Mouse (Mus musculus): ENCODE measurements around the gene Tdrd9. TPM values are rescaled to one million over a fixed set of nuclear protein-coding genes. Genes with fewer than 3 reads are reported as not detected.
"Not testable (repeated sequence)": the region's sequence is repeated elsewhere in the genome, so short reads cannot be mapped to it uniquely, and the experiment has no call there.

Tdrd9 gene
- total RNA-seq, 2 experiments from 2014 or later: not detected

DNA sequence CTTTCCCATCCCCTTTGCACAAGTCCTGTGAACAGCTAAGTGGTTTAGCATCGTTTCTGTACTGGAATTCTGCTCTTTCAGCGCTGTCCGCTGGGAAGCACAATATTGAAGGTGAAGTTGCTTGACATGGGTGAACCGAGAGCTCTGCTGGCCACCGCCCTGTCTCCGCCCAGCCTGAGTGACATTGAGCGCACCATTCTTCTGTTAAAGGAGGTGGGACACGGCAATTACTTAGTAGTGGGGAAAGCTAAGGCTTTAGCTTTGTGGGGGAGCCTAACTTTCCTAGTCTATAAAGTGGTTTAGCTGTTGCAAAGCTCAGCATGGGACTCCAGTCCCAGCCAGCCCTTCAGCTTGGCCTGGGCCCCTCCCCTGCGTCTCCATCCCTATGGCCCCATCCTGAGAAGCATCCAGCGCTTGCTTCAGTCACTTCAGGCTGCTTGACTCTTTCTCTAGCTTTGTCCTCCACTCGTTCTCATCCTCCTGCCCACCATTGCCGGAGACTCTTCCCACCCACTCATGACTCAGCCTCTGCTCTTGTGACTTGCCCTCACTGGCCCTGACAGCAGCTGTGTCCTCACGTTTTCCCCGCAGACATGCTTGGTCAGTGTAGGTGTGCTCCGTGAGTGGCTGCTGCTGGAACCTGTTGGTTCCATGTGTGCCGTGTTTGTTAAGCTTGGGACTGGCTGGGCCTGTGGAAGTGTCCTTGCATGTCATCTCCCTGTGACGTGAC is 53.4 kb downstream of the Tdrd9 start:
- intact Hi-C loops (cut with DNase I): no loop called here
- no peak for DNase-seq

DNA sequence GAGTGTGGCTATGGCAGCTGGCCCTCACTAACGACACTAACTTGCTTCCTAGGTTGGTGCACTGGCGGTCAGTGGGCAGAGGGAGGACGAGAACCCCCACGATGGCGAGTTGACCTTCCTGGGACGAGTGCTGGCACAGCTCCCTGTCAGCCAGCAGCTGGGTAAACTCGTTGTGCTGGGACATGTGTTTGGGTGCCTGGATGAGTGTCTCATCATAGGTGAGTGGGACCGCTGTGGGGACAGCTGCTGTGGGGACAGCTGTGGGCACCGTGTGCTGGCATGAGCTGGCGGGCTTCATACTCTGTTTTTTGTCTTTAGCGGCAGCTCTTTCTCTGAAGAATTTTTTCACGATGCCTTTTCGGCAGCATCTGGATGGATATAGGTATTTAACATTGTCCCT is 54.1 kb downstream of the Tdrd9 start:
- intact Hi-C loops (cut with DNase I): no loop called here
- no peak for DNase-seq

DNA sequence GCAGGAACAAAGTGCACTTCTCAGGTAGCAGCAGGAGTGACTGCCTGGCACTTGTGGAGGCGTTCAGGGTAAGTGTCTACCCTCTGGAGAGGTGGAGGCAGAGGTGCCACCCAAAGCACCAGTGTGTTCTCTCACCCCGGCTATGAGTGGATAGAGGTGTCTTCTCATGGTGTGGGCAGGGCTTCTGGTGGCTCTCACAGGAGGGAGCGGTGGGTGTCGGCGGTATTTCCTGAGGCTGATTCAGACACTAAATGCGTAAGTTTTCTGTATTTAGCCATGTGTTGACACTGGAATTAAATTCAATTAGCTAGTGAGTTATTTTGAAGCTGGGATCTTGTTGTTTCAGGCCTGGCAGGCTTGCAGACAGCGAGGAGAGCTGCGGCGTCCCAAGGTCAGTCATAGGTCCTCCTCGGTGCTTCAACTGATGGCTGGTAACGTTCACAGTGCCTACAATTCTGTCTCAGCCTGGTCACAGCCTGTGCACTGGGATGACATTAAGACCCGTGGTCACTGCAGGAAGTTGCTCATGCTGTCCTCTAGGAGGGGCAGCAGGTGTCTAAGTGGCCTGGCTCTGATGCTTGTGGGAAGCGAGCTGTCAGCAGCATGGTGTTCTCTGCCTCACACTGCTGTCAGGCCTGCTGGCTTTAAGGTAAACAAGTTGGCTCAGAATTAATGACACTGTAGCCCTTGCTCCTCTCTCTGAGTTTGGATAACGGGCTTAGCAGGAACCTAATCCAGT is 54.7 kb downstream of the Tdrd9 start:
- no peak for DNase-seq
- intact Hi-C loops (cut with DNase I): no loop called here

DNA sequence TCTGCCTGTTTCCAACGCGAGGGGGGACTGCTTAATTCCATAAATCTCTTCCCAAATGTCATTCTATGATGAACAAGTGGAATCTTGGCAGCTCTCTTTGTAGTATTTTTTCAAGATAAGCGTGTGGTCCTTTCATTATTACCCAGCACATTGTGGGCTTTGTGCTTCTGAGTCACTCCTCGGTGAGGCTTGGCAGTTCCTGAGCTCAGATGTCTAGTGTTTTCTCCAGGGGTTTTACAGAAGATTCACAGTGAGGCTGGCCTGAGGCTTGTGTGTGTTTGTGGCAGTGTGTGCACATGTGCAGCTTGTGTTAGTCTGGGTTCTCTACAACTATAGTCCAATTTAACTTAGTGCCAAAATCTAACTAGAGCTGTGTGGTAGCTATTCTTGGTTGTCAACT is 56.0 kb downstream of the Tdrd9 start:
- DNase-seq: no peak
- intact Hi-C loops (cut with DNase I): no loop called here

DNA sequence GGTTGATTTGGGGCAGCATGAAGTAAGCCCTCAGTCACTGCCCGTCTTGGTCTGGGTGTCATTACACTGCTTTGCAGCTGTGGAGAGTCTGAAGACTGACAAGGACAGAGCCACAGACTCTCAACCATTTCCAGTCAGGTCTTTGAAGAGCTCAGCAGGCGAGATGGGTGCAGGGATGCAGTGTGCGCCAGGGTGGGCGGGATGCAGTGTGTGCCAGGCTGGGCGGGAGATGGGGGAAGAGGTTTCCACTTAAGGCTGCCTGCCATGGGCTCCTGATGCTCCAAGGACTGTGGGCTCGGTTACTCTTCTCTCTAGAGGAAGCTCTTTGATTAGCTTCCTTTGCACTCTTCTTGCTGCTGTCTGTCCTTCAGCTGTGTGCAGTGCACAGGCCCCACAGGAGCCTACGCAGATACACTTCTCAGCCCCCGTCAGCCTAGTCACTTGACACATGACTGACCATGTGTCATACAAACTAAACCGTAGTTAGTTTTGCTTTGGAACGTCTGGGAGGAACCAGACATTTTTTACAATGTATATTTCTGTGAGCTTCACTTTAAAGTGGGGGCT is 62.1 kb downstream of the Tdrd9 start:
- no peak for DNase-seq
- intact Hi-C loops (cut with DNase I): no loop called here

DNA sequence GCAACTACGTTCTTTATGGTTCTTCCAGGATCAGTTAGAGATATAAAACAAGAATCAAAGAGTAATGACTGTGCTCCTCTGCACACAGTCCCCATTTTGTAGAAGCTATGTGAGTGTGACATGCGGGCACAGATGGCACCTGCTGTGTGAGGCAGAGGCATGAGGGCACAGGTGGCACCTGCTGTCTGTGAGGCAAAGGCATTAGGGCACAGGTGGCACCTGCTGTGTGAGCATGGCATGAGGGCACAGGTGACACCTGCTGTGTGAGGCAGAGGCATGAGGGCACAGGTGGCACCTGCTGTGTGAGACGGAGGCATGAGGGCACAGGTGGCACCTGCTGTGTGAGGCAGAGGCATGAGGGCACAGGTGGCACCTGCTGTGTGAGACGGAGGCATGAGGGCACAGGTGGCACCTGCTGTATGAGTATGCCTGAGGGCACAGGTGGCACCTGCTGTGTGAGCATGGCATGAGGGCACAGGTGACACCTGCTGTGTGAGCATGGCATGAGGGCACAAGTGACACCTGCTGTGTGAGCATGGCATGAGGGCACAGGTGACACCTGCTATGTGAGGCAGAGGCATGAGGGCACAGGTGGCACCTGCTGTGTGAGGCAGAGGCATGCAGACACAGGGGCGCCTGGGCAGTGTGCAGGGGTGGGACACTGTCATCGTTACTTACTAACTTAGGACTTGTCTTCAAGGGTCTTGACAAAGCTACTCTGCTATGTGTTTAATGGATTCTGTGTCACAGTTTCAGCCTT is 64.2 kb downstream of the Tdrd9 start:
- intact Hi-C loops (cut with DNase I): not testable (repeated sequence)
- peak in 1 of 2 experiments; percentile 7 for DNase-seq

DNA sequence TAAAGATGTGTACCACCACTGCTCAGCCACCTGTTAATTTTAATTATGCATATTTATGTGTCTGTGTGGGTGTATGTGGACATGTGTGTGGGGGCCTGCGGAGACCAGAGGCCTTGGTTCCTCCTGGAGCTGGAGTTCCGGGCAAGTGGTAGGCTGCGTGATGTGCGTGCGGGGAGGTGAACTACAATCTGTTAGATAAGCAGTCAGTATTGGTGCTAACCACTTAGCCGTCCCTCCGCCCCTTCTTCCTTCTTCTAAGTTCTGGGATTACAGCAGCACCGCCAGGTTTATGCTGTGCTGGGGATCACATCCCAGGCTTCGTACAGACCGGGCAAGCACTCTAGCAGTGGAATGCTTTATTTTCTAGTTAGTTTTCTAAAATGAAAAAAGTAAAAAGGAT is 67.1 kb downstream of the Tdrd9 start:
- DNase-seq: peak in 1 of 2 experiments; percentile 3

DNA sequence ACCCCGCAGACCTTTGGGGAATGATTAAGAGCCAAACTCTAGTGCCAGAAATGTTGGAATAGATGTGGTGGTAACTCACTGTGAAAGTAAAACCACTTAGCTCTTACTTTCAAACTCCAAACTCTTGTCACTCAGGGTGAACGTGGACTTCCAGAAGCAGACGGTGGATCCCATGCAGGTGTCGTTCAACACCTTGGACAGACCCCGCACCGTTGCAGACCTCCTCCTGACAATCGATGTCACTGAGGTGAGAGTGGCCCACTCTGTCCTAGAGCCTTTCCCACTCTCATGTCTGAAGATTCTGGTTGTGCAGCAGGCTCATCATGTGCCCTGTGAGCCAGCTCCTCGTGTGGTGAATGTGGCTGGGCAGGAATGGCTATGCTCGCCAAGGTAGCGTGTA is 67.8 kb downstream of the Tdrd9 start:
- intact Hi-C loops (cut with DNase I): no loop called here
- peak in 1 of 2 experiments; percentile 5 for DNase-seq

More for the DNA sequence above, 67.1 kb downstream of the Tdrd9 start:
- intact Hi-C loops (cut with DNase I): no loop called here

DNA sequence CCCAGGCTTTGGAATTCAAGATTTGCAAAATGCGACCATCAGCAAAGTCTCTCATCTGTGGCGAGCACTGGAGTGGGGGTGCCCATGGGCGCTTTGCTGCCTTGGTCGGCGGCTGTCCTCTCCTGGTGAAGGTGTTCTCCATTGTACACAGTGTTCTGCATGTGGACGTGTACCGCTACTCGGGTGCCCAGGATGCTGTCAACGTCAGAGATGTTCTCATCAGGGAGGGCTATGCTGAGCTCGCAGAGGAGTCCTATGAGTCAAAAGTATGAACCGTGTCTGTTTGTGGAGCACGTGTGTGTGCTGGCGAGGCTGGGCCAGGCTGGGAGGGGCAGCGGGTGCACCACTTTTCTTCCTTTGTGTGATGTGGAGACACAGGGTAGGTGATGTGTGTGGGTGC is 71.3 kb downstream of the Tdrd9 start:
- peak in 1 of 2 experiments; percentile 2 for DNase-seq
- intact Hi-C loops (cut with DNase I): no loop called here

DNA sequence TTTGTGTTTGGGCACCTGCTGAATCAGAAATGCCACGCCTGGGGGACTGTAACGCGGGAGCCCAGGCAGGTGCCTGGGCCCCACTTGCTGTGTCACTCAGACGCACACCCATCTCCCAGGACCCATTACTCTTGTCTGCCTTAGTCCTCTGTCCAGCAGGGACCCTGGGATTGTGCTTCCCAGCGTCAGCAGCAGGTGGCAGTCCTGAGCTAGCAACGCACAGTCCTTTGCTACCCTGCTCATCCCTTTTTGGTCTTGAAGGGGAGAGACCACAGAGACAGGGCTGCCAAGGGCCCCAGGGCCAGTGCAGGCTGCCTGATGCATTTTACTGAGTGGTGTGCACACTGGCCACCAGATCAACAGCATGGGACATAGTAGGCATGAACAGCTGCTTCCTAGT is 106.3 kb downstream of the Tdrd9 start:
- DNase-seq: peak; percentile 64 to 70
- intact Hi-C loops (cut with DNase I): loop anchor here (1.0 kb wide), 1 partner anchor 14 kb away; no protein-coding TSS in a partner anchor

DNA sequence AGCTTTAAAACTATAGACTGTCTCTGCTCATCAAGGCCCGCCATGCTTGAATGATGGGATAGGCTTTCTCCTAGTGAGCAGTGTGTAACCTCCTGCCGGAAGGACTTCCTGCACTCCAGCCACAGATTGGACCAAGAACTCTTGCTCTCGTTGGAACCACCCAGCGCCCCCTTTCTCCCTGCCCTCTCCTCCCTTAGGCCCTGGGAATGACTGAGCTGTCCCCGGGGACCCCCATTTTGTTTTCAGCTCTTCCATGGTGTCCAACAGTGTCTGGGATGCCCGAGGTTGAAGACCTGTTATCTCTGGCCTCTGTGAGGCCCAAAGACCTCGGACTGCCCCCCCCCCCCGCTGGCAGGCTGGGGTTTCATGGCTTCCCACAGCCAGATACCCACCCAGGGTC is 108.6 kb downstream of the Tdrd9 start:
- intact Hi-C loops (cut with DNase I): no loop called here
- DNase-seq: no peak

DNA sequence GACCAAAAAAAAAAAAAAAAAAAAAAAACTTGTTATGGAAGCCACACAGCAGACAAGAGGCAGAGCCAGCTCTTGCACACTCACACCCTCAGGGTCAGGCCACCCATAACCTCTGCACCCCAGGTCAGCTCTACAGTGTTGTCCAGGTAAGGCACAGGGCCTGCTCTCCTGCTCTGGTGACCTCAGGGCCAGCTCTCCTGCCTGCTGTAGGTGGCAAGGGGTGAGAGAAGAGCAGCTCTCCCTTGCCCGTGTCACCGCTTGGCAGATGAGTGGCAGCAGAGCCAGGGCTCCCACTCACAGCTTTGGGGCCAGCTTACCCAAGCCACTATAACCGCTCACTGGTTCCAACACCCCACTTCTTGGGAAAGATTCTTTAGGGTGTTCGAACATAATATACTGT is 109.6 kb downstream of the Tdrd9 start:
- intact Hi-C loops (cut with DNase I): no loop called here
- DNase-seq: no peak

DNA sequence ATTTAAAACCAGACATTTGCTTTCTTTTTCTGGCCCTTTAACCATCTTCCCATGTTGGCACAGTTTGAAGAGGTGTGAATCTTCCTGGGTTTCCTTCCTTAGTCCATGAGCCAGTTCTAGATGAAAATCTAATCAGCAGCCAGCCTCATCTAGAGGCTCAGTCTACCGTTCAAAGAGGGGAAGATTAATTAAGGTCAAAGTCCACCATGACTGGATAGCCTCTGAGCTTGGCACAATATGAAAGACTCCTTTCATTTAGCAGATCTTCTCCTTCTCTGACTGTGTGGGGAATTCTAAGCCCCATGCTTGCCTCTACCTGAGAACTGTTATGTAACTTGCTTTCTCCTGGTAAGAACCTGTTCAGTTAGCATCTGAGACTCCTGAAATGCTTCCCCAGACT is 110.9 kb downstream of the Tdrd9 start:
- no peak for DNase-seq
- intact Hi-C loops (cut with DNase I): no loop called here

DNA sequence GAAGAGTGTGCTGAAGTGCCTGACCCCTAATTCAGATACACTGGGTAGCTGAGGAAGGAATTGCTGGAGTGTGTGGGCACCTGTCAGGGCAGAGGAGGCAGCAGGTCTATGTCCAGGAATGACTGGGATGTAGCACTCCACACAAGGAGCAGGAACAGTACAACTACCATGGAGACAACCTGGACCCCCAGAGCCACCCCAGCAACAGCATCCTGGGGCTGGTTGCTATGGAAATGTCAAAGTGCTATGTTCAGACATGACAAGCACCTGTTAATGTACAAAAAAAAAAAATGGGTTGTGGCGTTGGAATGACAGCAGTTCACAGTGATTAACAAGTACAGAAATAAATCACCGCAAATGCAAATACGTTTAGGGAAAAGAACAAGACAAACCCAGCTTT is 114.9 kb downstream of the Tdrd9 start:
- intact Hi-C loops (cut with DNase I): no loop called here
- no peak for DNase-seq

DNA sequence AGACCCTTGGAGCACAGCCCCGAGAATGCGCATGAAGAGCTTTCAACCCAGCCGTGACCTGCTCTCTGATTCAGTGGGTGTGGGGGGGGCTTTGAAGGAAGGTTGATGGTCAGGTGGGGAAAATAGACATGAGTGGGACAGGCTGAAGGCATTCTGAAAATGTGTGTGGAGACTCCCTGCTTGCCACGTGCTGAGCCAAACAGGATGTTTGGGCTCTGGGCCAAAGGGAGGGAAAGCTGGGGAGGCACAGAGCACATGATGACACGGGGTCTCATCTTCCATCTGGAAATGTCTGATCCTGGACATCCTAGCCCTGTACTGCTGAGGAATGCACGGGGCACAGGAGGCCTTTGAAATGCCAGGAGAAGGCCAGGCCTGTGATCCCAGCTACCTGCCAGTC is 115.4 kb downstream of the Tdrd9 start:
- intact Hi-C loops (cut with DNase I): no loop called here
- DNase-seq: no peak

DNA sequence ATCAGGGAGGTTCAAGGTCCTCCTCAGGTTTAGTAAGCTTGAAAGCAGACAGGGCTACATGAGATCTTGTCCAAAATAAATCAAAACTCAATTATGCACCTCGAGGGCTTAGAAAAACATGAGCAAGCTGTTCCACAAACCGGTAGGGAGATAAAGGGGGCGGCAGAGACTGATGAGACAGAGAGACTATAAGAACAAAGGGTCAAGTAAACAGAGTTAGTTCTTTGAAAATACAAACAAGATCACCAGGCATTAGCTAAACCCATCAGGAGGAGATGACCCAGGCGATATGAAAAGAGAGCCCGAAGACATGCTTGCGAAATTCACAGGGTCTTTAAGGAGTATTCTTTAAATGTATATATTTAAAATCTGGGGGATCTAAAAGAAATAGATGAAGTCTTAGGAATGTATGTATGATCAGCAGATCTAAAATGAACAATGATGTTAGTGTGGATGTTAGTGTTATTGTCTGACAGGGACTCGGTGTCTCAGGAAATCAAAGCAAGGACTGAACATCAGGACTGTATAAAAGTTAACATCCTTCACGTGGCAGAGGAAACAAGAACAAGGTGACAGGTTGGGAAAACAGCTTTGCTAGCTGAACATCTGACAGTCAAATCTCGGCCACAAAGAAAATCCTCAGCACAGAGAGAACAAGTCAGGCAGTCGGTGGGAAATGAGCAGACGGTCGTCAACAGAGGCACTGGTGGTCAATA is 117.4 kb downstream of the Tdrd9 start:
- intact Hi-C loops (cut with DNase I): no loop called here
- no peak for DNase-seq

DNA sequence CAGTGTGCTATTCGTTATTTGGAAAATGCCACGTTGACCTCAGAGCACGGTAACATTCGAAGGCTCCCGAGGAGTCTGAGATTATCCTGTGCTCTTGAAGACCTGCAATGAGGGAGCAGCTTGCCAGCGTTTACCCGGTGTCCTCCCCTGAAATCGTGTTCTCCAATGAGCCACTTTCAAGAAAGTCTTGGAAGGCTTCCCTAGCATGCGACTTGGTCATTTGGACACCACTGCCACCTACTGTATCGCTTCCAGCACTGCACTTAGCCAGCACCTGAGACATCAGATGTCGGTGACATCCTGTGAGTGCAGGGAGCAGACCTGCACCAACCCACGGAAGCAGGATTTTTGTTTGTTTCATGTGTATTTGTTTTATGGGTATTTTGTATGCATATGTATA is 119.7 kb downstream of the Tdrd9 start:
- DNase-seq: peak; percentile 32 to 55
- intact Hi-C loops (cut with DNase I): loop anchor here (1.0 kb wide), 1 partner anchor 14 kb away; no protein-coding TSS in a partner anchor

DNA sequence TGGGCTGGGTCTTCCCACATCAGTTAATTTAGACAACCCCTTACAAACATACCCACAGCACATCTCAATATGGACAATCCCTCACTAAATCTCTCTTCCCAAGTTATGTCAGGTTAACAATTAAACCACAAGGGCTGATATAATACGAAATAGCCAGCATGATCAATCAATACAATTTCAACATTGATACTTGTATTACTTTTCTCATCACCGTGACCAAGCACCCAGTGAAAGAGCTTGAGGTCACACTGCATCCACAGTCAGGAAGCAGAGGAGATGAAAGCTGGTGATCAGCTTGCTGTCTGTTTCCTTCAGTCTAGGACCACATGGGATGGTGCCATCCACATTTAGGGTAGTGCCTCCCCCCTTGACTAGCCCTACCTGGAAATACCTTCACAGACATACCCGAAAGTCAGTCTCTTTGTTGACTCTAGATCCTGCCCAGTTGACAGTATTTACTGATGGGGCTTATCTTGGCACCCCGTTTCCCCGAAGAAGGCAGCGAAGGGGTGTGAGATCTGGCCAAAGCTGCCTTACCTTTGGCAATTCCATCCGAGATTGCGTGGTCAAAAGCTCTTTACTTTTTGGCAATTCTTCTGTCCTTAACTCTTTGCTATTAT is 123.0 kb downstream of the Tdrd9 start:
- intact Hi-C loops (cut with DNase I): no loop called here
- no peak for DNase-seq

DNA sequence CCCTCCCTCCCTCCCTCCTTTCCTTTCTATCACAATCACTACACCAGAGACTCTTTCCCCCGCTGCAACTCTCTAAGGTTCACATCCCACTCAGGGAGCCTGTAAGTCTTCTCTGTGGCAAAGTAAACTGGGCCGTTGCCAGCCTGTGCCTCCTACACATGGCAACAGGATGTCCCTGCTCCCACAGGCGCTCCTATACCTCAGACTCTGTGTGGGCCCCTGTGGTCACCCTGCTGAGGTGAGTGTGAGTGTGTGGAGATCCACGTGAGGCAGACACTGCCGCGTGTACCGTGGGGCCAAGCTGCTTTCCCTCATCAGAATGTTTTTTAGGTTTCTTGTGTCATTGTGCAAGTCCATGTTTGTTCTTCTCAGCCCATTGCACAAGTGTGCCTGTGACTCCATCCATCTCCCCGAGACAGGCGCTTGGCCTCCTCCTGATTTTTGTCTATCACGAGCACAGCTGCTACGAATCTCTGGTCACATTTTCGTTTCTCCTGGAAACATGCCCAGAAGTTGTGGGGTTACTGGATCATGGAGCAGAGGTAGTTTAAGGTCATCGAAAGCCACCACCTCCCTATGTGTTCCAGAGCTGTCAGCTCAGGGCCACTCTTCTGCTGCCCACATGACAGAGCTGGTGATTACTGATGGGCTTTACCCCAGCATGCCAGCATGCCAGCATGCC is 124.8 kb downstream of the Tdrd9 start:
- DNase-seq: no peak
- intact Hi-C loops (cut with DNase I): no loop called here
